Mouse (Mus musculus): ENCODE data around the gene Zfhx2. TPM values are rescaled to one million over a fixed set of nuclear protein-coding genes. Genes with fewer than 3 reads are reported as not detected.
A peak's percentile ranks its signal among the peaks of the same experiment; 100 is the strongest.

Gene Zfhx2
- 6.3 and 6.6 TPM in 2 replicates for polyA plus RNA-seq (2012; rRNA removed)

GRCm38 (mm10) chr14:55092011-55092577 lies at the start of gene Zfhx2:
Zfhx2 (minus strand) TSS chr14:55092324.
- Histone ChIP-seq H3K4me3 (ENCODE audit: control insufficient read depth, insufficient read depth, low read length) (peak within 1 kb of the TSS; percentile 64), H3K36me3 (ENCODE audit: control insufficient read depth, insufficient read depth, low read length) (no peaks in the 10 kb centered on the region), H3K4me1 (replicated peaks; ENCODE audit: control insufficient read depth, insufficient read depth, low read length) (peaks cover 19% of the 10 kb centered on the region), H3K27me3 (ENCODE audit: control insufficient read depth, insufficient read depth, low read length) (no peaks in the 10 kb centered on the region), H3K27ac (ENCODE audit: control insufficient read depth, insufficient read depth, low read length) (no peak within 1 kb of the TSS)
- peak; percentile 94 for DNase-seq
- under 1% methylated on average over 34 of the region's 34 CpGs for WGBS
- TF ChIP-seq POLR2A (IDR thresholded peaks at IDR 0.05; ENCODE audit: control insufficient read depth, extremely low read depth, insufficient read depth, low read length, poor library complexity): no peak
- TF ChIP-seq CTCF (IDR thresholded peaks at IDR 0.05; ENCODE audit: borderline replicate concordance, control insufficient read depth, extremely low read depth, insufficient read depth, low read length, poor library complexity): no peak

DNA sequence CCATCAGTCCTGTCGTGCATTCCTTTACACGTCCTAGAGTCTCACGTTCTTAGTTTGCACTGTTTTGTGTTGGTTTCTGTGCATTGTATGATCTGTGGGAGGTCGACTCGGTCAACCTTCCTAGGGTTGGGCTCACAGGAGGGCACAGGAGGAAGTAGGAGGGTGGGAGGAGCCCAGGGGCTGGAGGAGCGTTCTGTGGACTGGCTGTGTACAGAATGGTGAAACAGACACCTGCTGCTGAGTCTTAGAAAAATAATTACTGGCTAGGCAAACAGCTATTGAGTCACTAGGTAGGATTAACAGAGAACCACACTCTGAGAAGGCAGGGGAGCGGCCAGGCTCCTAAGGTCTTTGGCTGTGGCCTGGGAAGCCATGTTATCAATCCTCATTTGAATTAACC lies 47.2 kb upstream of the Zfhx2 start:
- TF ChIP-seq CTCF (IDR thresholded peaks at IDR 0.05; ENCODE audit: borderline replicate concordance, control insufficient read depth, extremely low read depth, insufficient read depth, low read length, poor library complexity) (no peak), POLR2A (IDR thresholded peaks at IDR 0.05; ENCODE audit: control insufficient read depth, extremely low read depth, insufficient read depth, low read length, poor library complexity) (no peak)
- Histone ChIP-seq H3K36me3 (ENCODE audit: control insufficient read depth, insufficient read depth, low read length) (no peaks in the 10 kb centered on the region), H3K27ac (ENCODE audit: control insufficient read depth, insufficient read depth, low read length) (no peak overlapping the region), H3K4me1 (replicated peaks; ENCODE audit: control insufficient read depth, insufficient read depth, low read length) (no peaks in the 10 kb centered on the region), H3K4me3 (ENCODE audit: control insufficient read depth, insufficient read depth, low read length) (no peak overlapping the region), H3K27me3 (ENCODE audit: control insufficient read depth, insufficient read depth, low read length) (no peaks in the 10 kb centered on the region)
- WGBS: 32% methylated on average over 7 of the region's 7 CpGs
- no peak for DNase-seq

- no peak overlapping the region for H3K27ac ChIP-seq (ENCODE audit: control insufficient read depth, insufficient read depth, low read length)
- 92% methylated on average over 8 of the region's 8 CpGs for WGBS
- TF ChIP-seq POLR2A (IDR thresholded peaks at IDR 0.05; ENCODE audit: control insufficient read depth, extremely low read depth, insufficient read depth, low read length, poor library complexity) (no peak), CTCF (IDR thresholded peaks at IDR 0.05; ENCODE audit: borderline replicate concordance, control insufficient read depth, extremely low read depth, insufficient read depth, low read length, poor library complexity) (no peak)
- no peaks in the 10 kb centered on the region for H3K27me3 ChIP-seq (ENCODE audit: control insufficient read depth, insufficient read depth, low read length)
- H3K4me3 ChIP-seq (ENCODE audit: control insufficient read depth, insufficient read depth, low read length): no peak overlapping the region
- no peaks in the 10 kb centered on the region for H3K36me3 ChIP-seq (ENCODE audit: control insufficient read depth, insufficient read depth, low read length)
- H3K4me1 ChIP-seq (replicated peaks; ENCODE audit: control insufficient read depth, insufficient read depth, low read length): no peaks in the 10 kb centered on the region
- no peak for DNase-seq
Observed at GRCm38 (mm10) chr14:55135676-55136075, 43.6 kb upstream of the Zfhx2 start.

GRCm38 (mm10) chr14:55126521-55126920 lies 34.4 kb upstream of the Zfhx2 start:
- 93% methylated on average over 7 of the region's 7 CpGs for WGBS
- Histone ChIP-seq H3K27me3 (ENCODE audit: control insufficient read depth, insufficient read depth, low read length) (no peaks in the 10 kb centered on the region), H3K4me3 (ENCODE audit: control insufficient read depth, insufficient read depth, low read length) (no peak overlapping the region), H3K36me3 (ENCODE audit: control insufficient read depth, insufficient read depth, low read length) (no peaks in the 10 kb centered on the region), H3K4me1 (replicated peaks; ENCODE audit: control insufficient read depth, insufficient read depth, low read length) (no peaks in the 10 kb centered on the region), H3K27ac (ENCODE audit: control insufficient read depth, insufficient read depth, low read length) (no peak overlapping the region)
- DNase-seq: no peak
- TF ChIP-seq CTCF (IDR thresholded peaks at IDR 0.05; ENCODE audit: borderline replicate concordance, control insufficient read depth, extremely low read depth, insufficient read depth, low read length, poor library complexity) (no peak), POLR2A (IDR thresholded peaks at IDR 0.05; ENCODE audit: control insufficient read depth, extremely low read depth, insufficient read depth, low read length, poor library complexity) (no peak)

- no peak for DNase-seq
Observed at GRCm38 (mm10) chr14:55125711-55126110, 33.6 kb upstream of the Zfhx2 start.

GRCm38 (mm10) chr14:55122359-55122758 lies 30.2 kb upstream of the Zfhx2 start:
- no peak overlapping the region for H3K27ac ChIP-seq (ENCODE audit: control insufficient read depth, insufficient read depth, low read length)
- H3K4me3 ChIP-seq (ENCODE audit: control insufficient read depth, insufficient read depth, low read length): no peak overlapping the region
- TF ChIP-seq CTCF (IDR thresholded peaks at IDR 0.05; ENCODE audit: borderline replicate concordance, control insufficient read depth, extremely low read depth, insufficient read depth, low read length, poor library complexity): no peak
- TF ChIP-seq POLR2A (IDR thresholded peaks at IDR 0.05; ENCODE audit: control insufficient read depth, extremely low read depth, insufficient read depth, low read length, poor library complexity): no peak
- no peaks in the 10 kb centered on the region for H3K36me3 ChIP-seq (ENCODE audit: control insufficient read depth, insufficient read depth, low read length)
- 56% methylated on average over 8 of the region's 8 CpGs for WGBS
- no peak for DNase-seq
- H3K27me3 ChIP-seq (ENCODE audit: control insufficient read depth, insufficient read depth, low read length): no peaks in the 10 kb centered on the region
- no peaks in the 10 kb centered on the region for H3K4me1 ChIP-seq (replicated peaks; ENCODE audit: control insufficient read depth, insufficient read depth, low read length)

More at GRCm38 (mm10) chr14:55125711-55126110, 33.6 kb upstream of the Zfhx2 start:
- no peaks in the 10 kb centered on the region for H3K27me3 ChIP-seq (ENCODE audit: control insufficient read depth, insufficient read depth, low read length)
- TF ChIP-seq POLR2A (IDR thresholded peaks at IDR 0.05; ENCODE audit: control insufficient read depth, extremely low read depth, insufficient read depth, low read length, poor library complexity) (no peak), CTCF (IDR thresholded peaks at IDR 0.05; ENCODE audit: borderline replicate concordance, control insufficient read depth, extremely low read depth, insufficient read depth, low read length, poor library complexity) (no peak)
- H3K4me3 ChIP-seq (ENCODE audit: control insufficient read depth, insufficient read depth, low read length): no peak overlapping the region
- 90% methylated on average over 5 of the region's 5 CpGs for WGBS
- no peak overlapping the region for H3K27ac ChIP-seq (ENCODE audit: control insufficient read depth, insufficient read depth, low read length)
- no peaks in the 10 kb centered on the region for H3K36me3 ChIP-seq (ENCODE audit: control insufficient read depth, insufficient read depth, low read length)
- H3K4me1 ChIP-seq (replicated peaks; ENCODE audit: control insufficient read depth, insufficient read depth, low read length): no peaks in the 10 kb centered on the region

DNA sequence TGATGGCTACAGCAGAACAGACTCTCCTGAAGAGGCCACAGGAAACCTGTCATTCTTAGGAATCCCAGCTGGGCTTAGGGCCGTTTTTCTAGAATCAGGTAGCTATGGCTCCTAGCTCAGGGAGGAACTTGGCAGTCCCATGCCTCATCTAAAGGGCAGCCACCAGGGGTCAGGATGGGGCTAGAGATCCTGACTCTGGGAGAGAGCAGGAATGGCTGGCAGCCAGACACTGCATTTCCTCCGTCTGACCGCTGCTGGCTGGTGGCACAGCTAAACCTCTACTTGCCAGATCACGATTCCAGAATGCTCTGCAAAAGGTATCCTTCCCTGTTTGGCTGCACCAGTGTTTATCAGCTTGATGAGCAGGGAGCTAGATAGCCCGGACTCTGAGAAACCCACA lies 29.8 kb upstream of the Zfhx2 start:
- Histone ChIP-seq H3K36me3 (ENCODE audit: control insufficient read depth, insufficient read depth, low read length) (no peaks in the 10 kb centered on the region), H3K27ac (ENCODE audit: control insufficient read depth, insufficient read depth, low read length) (no peak overlapping the region), H3K4me3 (ENCODE audit: control insufficient read depth, insufficient read depth, low read length) (no peak overlapping the region), H3K4me1 (replicated peaks; ENCODE audit: control insufficient read depth, insufficient read depth, low read length) (no peaks in the 10 kb centered on the region), H3K27me3 (ENCODE audit: control insufficient read depth, insufficient read depth, low read length) (no peaks in the 10 kb centered on the region)
- peak; percentile 59 for DNase-seq
- no peak for TF ChIP-seq POLR2A (IDR thresholded peaks at IDR 0.05; ENCODE audit: control insufficient read depth, extremely low read depth, insufficient read depth, low read length, poor library complexity)
- TF ChIP-seq CTCF (IDR thresholded peaks at IDR 0.05; ENCODE audit: borderline replicate concordance, control insufficient read depth, extremely low read depth, insufficient read depth, low read length, poor library complexity): 0 out of 2 replicates have a peak, but pooled peaks have one; percentile 19
- WGBS: 2% methylated on average over 5 of the region's 5 CpGs
